Mouse (Mus musculus): Measurements from ENCODE around the gene Cldn6.

The Cldn6 gene

GRCm38 (mm10) chr17:23722376-23723125 lies 43.5 kb downstream of the Cldn6 start, which contains the start of gene 1520401A03Rik:
1520401A03Rik (minus strand) TSS chr17:23722783.
- no peak for DNase-seq (ENCODE audit: low spot score)

GRCm38 (mm10) chr17:23725477-23725876 lies 46.4 kb downstream of the Cldn6 start:
- no peak for DNase-seq (ENCODE audit: low spot score)

- DNase-seq (ENCODE audit: low spot score), result peak; percentile 93
These were observed 47.1 kb downstream of the Cldn6 start, which contains the start of gene Pkmyt1 for GRCm38 (mm10) chr17:23725999-23726757. Pkmyt1 (plus strand) TSS chr17:23726336.

GRCm38 (mm10) chr17:23726758-23727142 lies 47.7 kb downstream of the Cldn6 start:
- peak; percentile 76 for DNase-seq (ENCODE audit: low spot score)

DNA sequence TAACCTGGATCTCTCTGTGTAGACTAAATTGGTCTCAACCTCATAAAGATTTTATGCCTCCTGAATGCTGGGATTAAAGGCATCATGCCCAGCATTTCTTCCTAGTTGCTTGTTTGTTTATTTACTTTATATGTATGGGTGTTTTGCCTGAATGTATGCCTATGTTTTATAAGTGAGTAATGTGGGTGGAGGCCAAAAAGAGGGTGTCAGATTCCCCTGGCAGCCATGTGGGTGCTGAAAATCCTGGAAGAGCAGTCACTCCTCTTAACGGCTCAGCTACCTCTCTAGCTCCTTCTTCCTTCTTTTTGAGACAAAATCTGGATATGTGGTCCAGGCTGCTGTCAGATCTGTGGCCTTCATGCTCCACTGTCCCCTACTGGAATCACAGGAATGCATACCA lies 51.4 kb downstream of the Cldn6 start:
- DNase-seq (ENCODE audit: low spot score), result no peak
